Mouse (Mus musculus): Measurements from ENCODE around the gene Tmem119.
A peak's percentile ranks its signal among the peaks of the same experiment; 100 is the strongest.

DNA sequence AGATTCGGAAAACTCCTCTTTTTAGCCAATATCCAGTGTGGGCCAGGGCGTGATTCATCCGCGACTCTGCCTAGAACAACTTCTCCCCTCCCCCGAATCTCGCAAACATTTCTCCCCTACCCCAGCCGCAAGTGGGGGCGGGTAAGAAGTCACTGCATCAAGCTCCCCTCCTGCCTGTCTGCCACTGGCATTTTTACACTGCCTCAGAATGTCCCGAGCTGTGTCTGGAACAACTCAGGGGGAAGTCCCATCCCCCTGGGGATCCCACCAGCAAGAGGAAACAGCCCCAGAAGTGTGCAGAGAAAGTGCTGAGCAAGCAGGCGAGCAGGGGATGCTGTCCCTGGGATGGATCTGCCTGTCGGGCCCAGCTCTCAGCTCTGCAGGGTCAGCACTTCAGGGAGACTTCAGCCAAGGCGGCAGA is 16.7 kb downstream of the Tmem119 start:
- TF ChIP-seq POLR2A (IDR thresholded peaks at IDR 0.05; ENCODE audit: insufficient read depth, low read depth, low read length), result no peak
- no peak for TF ChIP-seq CTCF (IDR thresholded peaks at IDR 0.05)
- 0 out of 2 replicates have a peak, but pooled peaks have one; percentile 10 for TF ChIP-seq EP300 (IDR thresholded peaks at IDR 0.05; ENCODE audit: insufficient read depth, low read depth, low read length)
